Mouse (Mus musculus): ENCODE data around the gene Olfr1151.

GRCm38 (mm10) chr2:87809522-87809921, 46.1 kb upstream of the Olfr1151 start, which contains the start of gene Olfr1145:
- TF ChIP-seq CTCF (IDR thresholded peaks at IDR 0.05; ENCODE audit: low read depth, low read length) (no peak), POLR2A (IDR thresholded peaks at IDR 0.05; ENCODE audit: insufficient read depth, low read length) (no peak)

Measured in ES-Bruce4 (cell line).